Mouse (Mus musculus) heart, postnatal 0 days (tissue): Measurements from ENCODE around the gene Ifit1.

ENCODE experiments used
- CTCF ChIP-seq: IDR thresholded peaks from 2 replicates; pipeline ENCODE4 v1.5.1; 2016; ENCODE audit warnings: antibody characterized with exemption, control low read depth, low read depth
- EP300 ChIP-seq: IDR thresholded peaks from 2 replicates; pipeline ENCODE4 v1.6.1; 2016; ENCODE audit warnings: antibody characterized with exemption, low read depth

- TF ChIP-seq CTCF (no peak), EP300 (no peak)
These were observed 43.9 kb upstream of the Ifit1 start for GRCm38 (mm10) chr19:34596811-34597210.
